Mouse (Mus musculus): ENCODE measurements around the gene Tuba1a. TPM values are rescaled to one million over a fixed set of nuclear protein-coding genes. Genes with fewer than 3 reads are reported as not detected.

Tuba1a gene
- polyA plus RNA-seq (2012; fragmentation: generic; extraction: Trizol): 1,000 to 10,000 TPM; 1,679 to 1,913 TPM

DNA sequence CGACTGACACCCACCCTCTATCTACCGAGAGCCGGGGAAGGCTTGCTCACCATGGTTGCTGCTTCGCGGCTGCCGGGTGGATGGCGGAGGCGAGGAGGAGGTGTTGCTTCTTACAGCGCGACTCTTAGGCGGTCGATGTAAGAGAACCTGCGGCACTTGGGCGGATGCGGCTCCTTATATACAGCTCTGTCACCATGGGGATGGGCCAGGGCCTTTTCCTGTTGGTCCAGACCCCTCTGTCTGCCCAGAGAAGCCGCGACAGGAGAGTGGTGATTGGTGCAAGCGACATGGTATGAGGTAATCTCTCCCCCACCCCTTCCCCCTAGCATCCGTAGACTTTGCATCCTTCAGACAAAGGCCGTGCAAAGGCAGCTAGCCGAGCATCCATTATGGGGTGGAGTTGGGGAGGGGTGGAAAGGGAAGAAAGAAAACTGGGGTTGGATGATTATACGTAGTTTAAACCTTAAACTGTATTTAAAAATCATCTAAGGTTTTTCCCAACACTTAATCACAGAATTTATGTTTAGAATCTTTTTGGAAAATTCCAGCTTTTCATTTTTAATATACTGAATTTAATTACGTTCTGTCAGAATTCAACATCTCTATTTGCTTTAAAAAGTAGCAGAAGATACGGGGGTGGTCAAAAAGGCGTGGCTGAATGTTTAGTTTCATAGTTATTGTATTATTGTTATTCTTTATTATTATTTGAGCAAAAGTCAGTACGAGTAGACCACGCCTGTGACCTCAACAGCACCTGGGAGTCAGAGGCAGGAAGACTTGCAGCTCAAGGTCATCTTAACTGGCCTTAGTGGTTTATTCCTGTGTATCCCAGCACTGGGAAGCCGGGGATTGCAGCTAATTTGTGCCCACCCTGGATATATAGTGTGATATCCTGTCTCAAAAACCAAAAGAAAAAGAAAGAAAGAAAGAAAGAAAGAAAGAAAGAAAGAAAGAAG is at the start of gene Tuba1a, which contains the start of gene Gm49450:
Gene Tuba1a (minus strand): TSS at position 303 of the 956 bp plus-strand sequence.
Gene Gm49450 (minus strand): TSS at position 151 of the 956 bp plus-strand sequence.

DNA sequence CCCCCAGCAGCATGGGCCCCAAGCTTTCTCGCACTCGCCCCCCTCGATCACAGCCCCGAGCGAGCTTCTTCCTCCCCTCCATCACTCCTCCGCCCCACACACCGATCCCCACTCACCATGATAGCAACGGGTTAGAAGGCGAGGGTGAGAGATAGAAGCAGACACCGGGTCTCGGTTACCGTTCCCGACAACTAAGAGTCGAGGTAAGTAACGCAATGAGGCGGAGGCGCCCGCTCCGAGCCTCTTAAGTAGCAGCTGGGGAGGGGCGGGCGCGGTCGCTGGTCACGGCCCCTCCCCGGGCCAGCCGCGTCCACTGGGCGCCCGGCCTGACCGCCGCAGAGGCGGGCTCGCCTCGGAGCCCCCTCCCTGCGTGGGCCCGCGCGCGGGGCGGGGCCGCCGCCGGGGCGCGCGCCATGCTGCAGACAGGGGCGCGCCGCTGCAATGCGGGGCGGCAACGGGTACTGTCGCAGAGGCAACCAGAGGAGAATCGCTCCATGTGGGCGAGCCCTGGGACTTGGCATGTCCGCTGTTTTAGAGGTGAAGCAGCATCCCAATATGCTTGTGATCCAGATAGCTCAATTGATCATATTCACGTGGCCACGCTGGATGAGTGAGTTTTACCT is 19.2 kb downstream of the Tuba1a start, which contains the start of gene Tuba1b:
Gene Tuba1b (minus strand): TSS at position 349 of the 623 bp plus-strand sequence.

DNA sequence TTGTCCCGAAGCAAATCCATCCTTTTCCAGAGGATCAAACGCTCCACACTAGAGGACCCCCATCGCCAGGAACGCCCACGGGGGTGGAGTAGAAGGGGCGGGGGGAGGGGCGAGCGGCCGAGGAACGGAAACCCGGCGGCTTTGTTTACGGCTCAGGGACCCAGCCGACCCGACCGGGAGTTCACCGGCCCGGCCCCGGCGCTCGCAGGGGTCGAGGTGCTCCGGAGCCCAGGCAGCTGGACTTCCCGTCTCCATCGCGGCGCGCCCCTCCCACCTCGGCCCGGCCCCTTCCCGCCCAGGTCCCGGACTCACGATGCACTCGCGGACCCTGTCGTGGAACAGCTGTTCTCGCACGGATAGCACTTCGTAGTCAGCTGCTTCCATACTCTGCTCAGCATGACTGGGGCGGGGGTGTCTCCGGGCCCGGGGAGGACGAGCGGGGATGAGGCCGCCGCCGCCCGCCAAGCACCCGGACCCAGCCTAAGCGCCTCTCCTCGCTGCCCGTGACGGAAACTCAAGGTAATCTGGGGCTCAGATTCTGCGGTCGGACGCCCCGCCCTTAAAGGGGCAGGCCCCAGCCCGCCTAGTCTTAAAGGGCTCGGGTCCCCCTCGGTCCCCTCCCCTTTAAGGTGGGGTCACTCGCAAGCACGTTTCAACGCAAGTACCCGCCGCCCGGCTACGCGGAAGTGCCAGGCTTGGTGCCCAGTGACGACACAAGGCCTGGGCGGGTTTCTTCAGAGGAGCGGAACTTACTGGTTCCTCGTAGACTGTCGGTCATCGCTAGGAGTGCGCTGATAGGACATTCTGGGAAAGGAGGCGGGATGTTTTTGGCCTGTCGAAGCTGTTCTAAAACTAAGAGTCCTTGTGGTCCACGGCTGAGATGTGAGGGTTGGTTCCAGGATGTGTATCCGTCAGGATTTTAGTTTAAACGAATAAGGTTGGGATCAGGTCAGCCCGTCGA is 35.7 kb downstream of the Tuba1a start, which contains the start of gene Lmbr1l:
Gene Lmbr1l (minus strand): TSS at position 694 of the 961 bp plus-strand sequence.

Other genes starting within 250 kb of the Tuba1a start
- 1 to 10 TPM in 1 of 2 experiments, under 1 TPM in 1; 0.59 to 4.3 TPM for gene Ccdc65, start 245.5 kb downstream of the Tuba1a start, polyA plus RNA-seq (2012; fragmentation: generic; extraction: Trizol)
- gene Fkbp11, start 225.5 kb downstream of the Tuba1a start, polyA plus RNA-seq (2012; fragmentation: generic; extraction: Trizol): 100 to 1,000 TPM; 121 to 127 TPM
- 100 to 1,000 TPM in 1 of 2 experiments, 10 to 100 TPM in 1; 39.1 to 104 TPM for gene Arf3, start 190.5 kb downstream of the Tuba1a start, polyA plus RNA-seq (2012; fragmentation: generic; extraction: Trizol)
- gene Wnt10b, start 175.6 kb downstream of the Tuba1a start, polyA plus RNA-seq (2012; fragmentation: generic; extraction: Trizol): 1 to 10 TPM in 1 of 2 experiments, under 1 TPM in 1; 0.04 to 1.3 TPM
- gene Wnt1, start 163.8 kb downstream of the Tuba1a start, polyA plus RNA-seq (2012; fragmentation: generic; extraction: Trizol): under 1 TPM; 0.01 to 0.04 TPM
- under 1 TPM; 0.01 to 0.15 TPM for gene Ddn, start 144.2 kb downstream of the Tuba1a start, polyA plus RNA-seq (2012; fragmentation: generic; extraction: Trizol)
- 100 to 1,000 TPM in 1 of 2 experiments, 10 to 100 TPM in 1; 90.5 to 115 TPM for gene Prkag1, start 122.2 kb downstream of the Tuba1a start, polyA plus RNA-seq (2012; fragmentation: generic; extraction: Trizol)
- gene Kmt2d, start 82.5 kb downstream of the Tuba1a start, polyA plus RNA-seq (2012; fragmentation: generic; extraction: Trizol): 10 to 100 TPM in 1 of 2 experiments, 1 to 10 TPM in 1; 1.5 to 24.2 TPM
- gene Rhebl1, start 59.2 kb downstream of the Tuba1a start, polyA plus RNA-seq (2012; fragmentation: generic; extraction: Trizol): 1 to 10 TPM; 6.0 to 7.9 TPM
- gene Dhh, start 55.2 kb downstream of the Tuba1a start, polyA plus RNA-seq (2012; fragmentation: generic; extraction: Trizol): under 1 TPM in 1 of 2 experiments, not detected in 1; 0.04 TPM
- 10 to 100 TPM in 1 of 2 experiments, 1 to 10 TPM in 1; 6.6 to 38.9 TPM for gene Lmbr1l, start 35.5 kb downstream of the Tuba1a start, polyA plus RNA-seq (2012; fragmentation: generic; extraction: Trizol)
- gene Tuba1b, start 19.1 kb downstream of the Tuba1a start, polyA plus RNA-seq (2012; fragmentation: generic; extraction: Trizol): 1,000 to 10,000 TPM; 2,359 to 4,763 TPM
- under 1 TPM in 1 of 2 experiments, not detected in 1; 0.13 TPM for gene Gm49450, start 152 bp downstream of the Tuba1a start, polyA plus RNA-seq (2012; fragmentation: generic; extraction: Trizol)
- 100 to 1,000 TPM; 620 to 688 TPM for gene Tuba1c, start 76.2 kb upstream of the Tuba1a start, polyA plus RNA-seq (2012; fragmentation: generic; extraction: Trizol)
- under 1 TPM; 0.44 to 0.53 TPM for gene Prph, start 101.5 kb upstream of the Tuba1a start, polyA plus RNA-seq (2012; fragmentation: generic; extraction: Trizol)
- 10 to 100 TPM; 27.9 to 64.9 TPM for gene Troap, start 120.9 kb upstream of the Tuba1a start, polyA plus RNA-seq (2012; fragmentation: generic; extraction: Trizol)
- under 1 TPM; 0.14 to 0.84 TPM for gene C1ql4, start 134.1 kb upstream of the Tuba1a start, polyA plus RNA-seq (2012; fragmentation: generic; extraction: Trizol)
- gene Dnajc22, start 139.5 kb upstream of the Tuba1a start, polyA plus RNA-seq (2012; fragmentation: generic; extraction: Trizol): 1 to 10 TPM in 1 of 2 experiments, under 1 TPM in 1; 0.62 to 1.9 TPM
- gene Spats2, start 172.2 kb upstream of the Tuba1a start, polyA plus RNA-seq (2012; fragmentation: generic; extraction: Trizol): 10 to 100 TPM in 1 of 2 experiments, 1 to 10 TPM in 1; 5.1 to 27.2 TPM